Mouse (Mus musculus): Measurements from ENCODE around the gene Igf2. TPM values are rescaled to one million over a fixed set of nuclear protein-coding genes. Genes with fewer than 3 reads are reported as not detected.

The Igf2 gene
- polyA plus RNA-seq, 1 experiment from 2014 or later: 452 TPM

- DNase-seq (peak; percentile 87), ATAC-seq (ENCODE audit: insufficient read depth) (no peak)
- no peak overlapping the region for H3K4me2 ChIP-seq
- no peak overlapping the region for H3K9ac ChIP-seq
- 0 out of 2 replicates have a peak, but pooled peaks cover 6% of the 10 kb centered on the region for H3K36me3 ChIP-seq (ENCODE audit: insufficient read depth)
- TF ChIP-seq CTCF (IDR thresholded peaks at IDR 0.05; ENCODE audit: low read depth): peak; percentile 85
- H3K4me3 ChIP-seq (ENCODE audit: low read depth, low read length): no peak overlapping the region
- H3K27me3 ChIP-seq (ENCODE audit: insufficient read depth, low read length): no peaks in the 10 kb centered on the region
- no peaks in the 10 kb centered on the region for H3K4me1 ChIP-seq (ENCODE audit: insufficient read depth)
- 9% methylated on average over 4 of the region's 4 CpGs for WGBS
- no peak overlapping the region for H3K27ac ChIP-seq (ENCODE audit: low read depth)
- peaks cover 23% of the 10 kb centered on the region for H3K9me3 ChIP-seq (ENCODE audit: low read depth, low read length)
Observed at GRCm38 (mm10) chr7:142672120-142672519, 5.5 kb upstream of the Igf2 start.

- Histone ChIP-seq H3K36me3 (ENCODE audit: insufficient read depth) (0 out of 2 replicates have a peak, but pooled peaks cover 6% of the 10 kb centered on the region), H3K4me1 (ENCODE audit: insufficient read depth) (no peaks in the 10 kb centered on the region), H3K9ac (no peak overlapping the region), H3K27me3 (ENCODE audit: insufficient read depth, low read length) (peaks cover 2% of the 10 kb centered on the region; the same call in 1 of the 2 replicates), H3K9me3 (ENCODE audit: low read depth, low read length) (peaks cover 23% of the 10 kb centered on the region), H3K4me2 (no peak overlapping the region), H3K4me3 (ENCODE audit: low read depth, low read length) (no peak overlapping the region), H3K27ac (ENCODE audit: low read depth) (no peak overlapping the region)
- DNase-seq: no peak
- no peak for ATAC-seq (ENCODE audit: insufficient read depth)
- TF ChIP-seq CTCF (IDR thresholded peaks at IDR 0.05; ENCODE audit: low read depth): no peak
- WGBS: 91% methylated on average over 1 of the region's 1 CpGs
Observed at GRCm38 (mm10) chr7:142671067-142671466, 4.5 kb upstream of the Igf2 start.

GRCm38 (mm10) chr7:142669751-142670625, 3.4 kb upstream of the Igf2 start, which contains the start of gene Gm49394:
Gene Gm49394 (minus strand): TSS chr7:142669942.
- H3K4me2 ChIP-seq: no peak within 1 kb of the TSS
- H3K9ac ChIP-seq: no peak within 1 kb of the TSS
- no peak for ATAC-seq (ENCODE audit: insufficient read depth)
- no peak for TF ChIP-seq CTCF (IDR thresholded peaks at IDR 0.05; ENCODE audit: low read depth)
- H3K27me3 ChIP-seq (ENCODE audit: insufficient read depth, low read length): peaks cover 13% of the 10 kb centered on the region
- H3K4me3 ChIP-seq (ENCODE audit: low read depth, low read length): no peak within 1 kb of the TSS
- H3K36me3 ChIP-seq (ENCODE audit: insufficient read depth): 0 out of 2 replicates have a peak, but pooled peaks cover 6% of the 10 kb centered on the region
- WGBS: 80% methylated on average over 23 of the region's 23 CpGs
- H3K4me1 ChIP-seq (ENCODE audit: insufficient read depth): no peaks in the 10 kb centered on the region
- no peak within 1 kb of the TSS for H3K27ac ChIP-seq (ENCODE audit: low read depth)
- H3K9me3 ChIP-seq (ENCODE audit: low read depth, low read length): peaks cover 23% of the 10 kb centered on the region
- DNase-seq: no peak

DNA sequence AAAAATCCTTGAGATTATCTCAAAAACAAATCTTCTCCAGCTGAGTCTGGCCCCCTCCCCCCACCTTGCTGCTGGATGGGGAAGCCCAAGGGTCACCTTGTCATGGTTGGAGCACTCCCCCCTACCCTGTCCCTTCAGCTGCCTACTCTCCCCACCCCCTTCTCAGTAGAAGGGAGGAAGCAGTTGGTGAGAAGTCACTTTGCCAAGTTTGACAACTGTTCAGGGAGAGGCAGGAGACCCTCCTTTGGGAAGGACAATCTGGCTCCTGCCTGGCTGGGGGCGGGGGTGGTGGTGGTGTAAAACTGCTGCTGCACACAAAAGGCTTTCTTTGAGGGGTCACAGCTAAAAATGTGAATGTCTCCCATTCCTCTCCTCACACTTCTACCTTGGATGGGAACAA, 1.7 kb upstream of the Igf2 start:
- H3K4me3 ChIP-seq (ENCODE audit: low read depth, low read length): no peak overlapping the region
- no peak overlapping the region for H3K4me2 ChIP-seq
- H3K27me3 ChIP-seq (ENCODE audit: insufficient read depth, low read length): peaks cover 29% of the 10 kb centered on the region
- DNase-seq: no peak
- H3K9me3 ChIP-seq (ENCODE audit: low read depth, low read length): peaks cover 23% of the 10 kb centered on the region
- TF ChIP-seq CTCF (IDR thresholded peaks at IDR 0.05; ENCODE audit: low read depth): no peak
- WGBS: 100% methylated on average over 1 of the region's 1 CpGs
- H3K4me1 ChIP-seq (ENCODE audit: insufficient read depth): no peaks in the 10 kb centered on the region
- no peak overlapping the region for H3K27ac ChIP-seq (ENCODE audit: low read depth)
- 0 out of 2 replicates have a peak, but pooled peaks cover 6% of the 10 kb centered on the region for H3K36me3 ChIP-seq (ENCODE audit: insufficient read depth)
- no peak for ATAC-seq (ENCODE audit: insufficient read depth)
- no peak overlapping the region for H3K9ac ChIP-seq

GRCm38 (mm10) chr7:142667521-142667920, 905 bp upstream of the Igf2 start:
- H3K4me3 ChIP-seq (ENCODE audit: low read depth, low read length): no peak overlapping the region
- 94% methylated on average over 18 of the region's 18 CpGs for WGBS
- H3K4me1 ChIP-seq (ENCODE audit: insufficient read depth): no peaks in the 10 kb centered on the region
- no peak overlapping the region for H3K9ac ChIP-seq
- H3K27me3 ChIP-seq (ENCODE audit: insufficient read depth, low read length): peaks cover 37% of the 10 kb centered on the region
- no peak overlapping the region; the same call in 1 of the 2 replicates for H3K27ac ChIP-seq (ENCODE audit: low read depth)
- no peak for ATAC-seq (ENCODE audit: insufficient read depth)
- no peak for TF ChIP-seq CTCF (IDR thresholded peaks at IDR 0.05; ENCODE audit: low read depth)
- H3K36me3 ChIP-seq (ENCODE audit: insufficient read depth): 0 out of 2 replicates have a peak, but pooled peaks cover 6% of the 10 kb centered on the region
- no peak overlapping the region for H3K4me2 ChIP-seq
- H3K9me3 ChIP-seq (ENCODE audit: low read depth, low read length): peaks cover 23% of the 10 kb centered on the region
- DNase-seq: no peak

DNA sequence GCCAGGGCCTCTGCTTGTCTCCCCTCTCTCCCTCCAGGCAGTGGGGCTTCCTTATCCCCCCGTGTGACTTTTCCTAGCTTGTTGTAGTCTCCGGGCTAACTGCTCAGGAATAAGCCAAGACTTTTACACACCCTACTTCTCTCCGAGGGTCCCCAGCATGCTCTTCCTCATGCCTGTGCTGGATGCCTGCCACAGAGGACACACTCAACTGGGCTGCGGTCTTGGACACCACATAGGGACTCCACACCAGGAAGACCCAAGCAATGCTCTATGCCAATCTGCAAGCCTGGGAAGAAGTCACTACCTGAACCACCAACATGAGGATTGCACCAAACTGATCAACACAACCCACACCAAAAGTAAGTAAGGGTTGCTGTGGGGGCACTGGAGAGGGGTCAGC, 507 bp downstream of the Igf2 start:
- H3K27ac ChIP-seq (ENCODE audit: low read depth): no peak overlapping the region
- H3K36me3 ChIP-seq (ENCODE audit: insufficient read depth): 0 out of 2 replicates have a peak, but pooled peaks cover 6% of the 10 kb centered on the region
- DNase-seq: no peak
- WGBS: 71% methylated on average over 4 of the region's 4 CpGs
- ATAC-seq (ENCODE audit: insufficient read depth): no peak
- no peak overlapping the region for H3K4me2 ChIP-seq
- no peak overlapping the region for H3K4me3 ChIP-seq (ENCODE audit: low read depth, low read length)
- H3K27me3 ChIP-seq (ENCODE audit: insufficient read depth, low read length): peaks cover 50% of the 10 kb centered on the region
- H3K4me1 ChIP-seq (ENCODE audit: insufficient read depth): no peaks in the 10 kb centered on the region
- H3K9me3 ChIP-seq (ENCODE audit: low read depth, low read length): peaks cover 19% of the 10 kb centered on the region
- TF ChIP-seq CTCF (IDR thresholded peaks at IDR 0.05; ENCODE audit: low read depth): no peak
- H3K9ac ChIP-seq: no peak overlapping the region

- Histone ChIP-seq H3K4me2 (no peak overlapping the region), H3K9ac (no peak overlapping the region), H3K4me3 (ENCODE audit: low read depth, low read length) (no peak overlapping the region), H3K27ac (ENCODE audit: low read depth) (no peak overlapping the region), H3K27me3 (ENCODE audit: insufficient read depth, low read length) (peaks cover 57% of the 10 kb centered on the region), H3K4me1 (ENCODE audit: insufficient read depth) (no peaks in the 10 kb centered on the region), H3K36me3 (ENCODE audit: insufficient read depth) (0 out of 2 replicates have a peak, but pooled peaks cover 6% of the 10 kb centered on the region), H3K9me3 (ENCODE audit: low read depth, low read length) (peaks cover 13% of the 10 kb centered on the region)
- TF ChIP-seq CTCF (IDR thresholded peaks at IDR 0.05; ENCODE audit: low read depth): no peak
- no peak for DNase-seq
- ATAC-seq (ENCODE audit: insufficient read depth): no peak
- WGBS: 67% methylated on average over 5 of the region's 5 CpGs
Observed at GRCm38 (mm10) chr7:142665364-142665763, 1.3 kb downstream of the Igf2 start.
